Mouse (Mus musculus) lung, postnatal 0 days (tissue): Measurements from ENCODE around the gene Fam222a.

Experiments
- CTCF ChIP-seq: IDR thresholded peaks from 2 replicates; pipeline ENCODE4 v1.5.1; 2016; ENCODE audit warnings: antibody characterized with exemption, mild to moderate bottlenecking
- EP300 ChIP-seq: IDR thresholded peaks from 2 replicates; pipeline ENCODE4 v1.6.1; 2016; ENCODE audit warnings: antibody characterized with exemption, mild to moderate bottlenecking, control low read depth

- no peak for TF ChIP-seq EP300
- TF ChIP-seq CTCF, result no peak
Observed at GRCm38 (mm10) chr5:114544205-114544604, 23.6 kb upstream of the Fam222a start.
